Mouse (Mus musculus) olfactory bulb, adult 2 months (tissue): Measurements from ENCODE around the gene Psg23. TPM values are rescaled to one million over a fixed set of nuclear protein-coding genes. Genes with fewer than 3 reads are reported as not detected.
"Not testable (repeated sequence)": the region's sequence is repeated elsewhere in the genome, so short reads cannot be mapped to it uniquely, and the experiment has no call there.

Experiments
- H3K27ac ChIP-seq: fragments of 200-500 bp; 2 replicates; pipeline ENCODE4 v1.5.1; 2012; ENCODE audit warnings: low read depth, low read length; ENCODE audit not compliant: insufficient read depth
- H3K4me1 ChIP-seq: fragments of 200-500 bp; 2 replicates; pipeline ENCODE4 v1.6.1; 2012; ENCODE audit warnings: low read length; ENCODE audit not compliant: control insufficient read depth, insufficient read depth
- H3K4me3 ChIP-seq: fragments of 200-500 bp; 2 replicates; pipeline ENCODE4 v1.5.1; 2012; ENCODE audit warnings: mild to moderate bottlenecking, low read depth, low read length, moderate library complexity; ENCODE audit not compliant: insufficient read depth
- CTCF ChIP-seq: fragments of 200-500 bp; IDR thresholded peaks from 2 replicates; pipeline ENCODE4 v1.5.1; 2012; ENCODE audit warnings: low read depth, mild to moderate bottlenecking, low read length, moderate library complexity; ENCODE audit not compliant: insufficient read depth
- POLR2A ChIP-seq: fragments of 200-500 bp; IDR thresholded peaks from 2 replicates; pipeline ENCODE4 v1.6.1; 2012; ENCODE audit warnings: mild to moderate bottlenecking, low read depth, low read length, moderate library complexity; ENCODE audit not compliant: insufficient read depth
- WGBS: fragments of 180-500 bp; shearing (Covaris S2); methylation state at CpG from one replicate; pipeline ENCODE4 v1.1.7; 2018; 5-methylcytosine and 5-hydroxymethylcytosine counted together
- polyA plus RNA-seq: library from polyadenylated mRNA; stranded (reverse); fragments of >200 nt; gene quantifications from 2 replicates; pipeline ENCODE4 v1.2.4, GENCODE M21; 2012; ENCODE audit warnings: low replicate concordance; ENCODE audit not compliant: missing spikeins, insufficient read depth, insufficient read length

Gene Psg23
- polyA plus RNA-seq, result not detected in 2 replicates

GRCm38 (mm10) chr7:18616401-18616800, at the start of gene Psg23:
TSS of gene Psg23 (minus strand) at chr7:18616501.
- H3K4me3 ChIP-seq, result not testable (repeated sequence)
- WGBS, result 70% methylated on average over 2 of the region's 2 CpGs

DNA sequence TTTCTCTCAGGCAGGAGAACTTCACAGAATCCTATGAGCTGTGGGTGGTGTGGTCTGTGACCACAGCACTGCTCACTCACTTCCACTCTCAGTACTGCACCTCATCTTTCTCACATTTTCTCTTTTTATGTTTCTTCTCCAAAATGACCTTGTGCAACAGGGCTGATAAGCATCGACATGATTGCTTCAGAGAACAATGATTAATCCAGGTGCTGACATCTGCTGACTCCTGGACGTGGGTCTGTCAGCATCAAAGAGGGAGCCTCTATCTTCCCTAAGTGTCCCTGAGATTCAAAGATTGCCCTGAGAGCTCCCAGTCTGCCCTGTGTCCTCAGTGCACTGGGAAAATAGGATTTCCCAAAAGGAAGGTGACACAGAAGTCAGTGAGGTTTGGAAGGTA, 40.3 kb upstream of the Psg23 start, which contains the start of gene Psg21:
Gene Psg21, minus strand, starts transcription at position 101 of the 400 bp plus-strand sequence.
- not testable (repeated sequence) for H3K4me1 ChIP-seq, H3K27ac ChIP-seq, H3K4me3 ChIP-seq
- WGBS, result 64% methylated on average over 2 of the region's 2 CpGs

More at GRCm38 (mm10) chr7:18616401-18616800, at the start of gene Psg23:
- not testable (repeated sequence) for H3K4me1 ChIP-seq, H3K27ac ChIP-seq

DNA sequence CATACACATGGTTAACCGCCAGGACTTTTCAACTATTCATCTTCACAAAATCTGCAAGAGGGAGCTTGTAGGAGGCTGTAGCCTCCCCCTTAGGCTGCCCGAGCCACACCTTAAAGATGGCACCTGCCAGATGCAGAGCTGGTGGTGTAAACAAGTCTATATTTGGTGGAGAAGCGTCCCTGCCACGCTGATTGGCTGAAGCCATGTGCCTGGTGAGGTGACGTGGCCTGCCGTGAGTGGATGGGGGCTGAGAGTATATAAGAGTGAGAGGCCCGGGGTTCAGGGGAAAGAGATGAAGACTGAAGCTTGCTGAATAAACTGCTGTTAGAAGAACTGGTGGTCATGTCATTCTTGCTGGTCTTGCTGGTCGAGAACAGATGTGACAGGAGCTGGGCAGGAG, 10.6 kb upstream of the Psg23 start:
- H3K4me3 ChIP-seq, H3K4me1 ChIP-seq, H3K27ac ChIP-seq: not testable (repeated sequence)
- 76% methylated on average over 8 of the region's 8 CpGs for WGBS

GRCm38 (mm10) chr7:18567205-18567604, 49.1 kb downstream of the Psg23 start, which contains the start of gene Psg27:
TSS of gene Psg27 (minus strand) at chr7:18567305.
- Histone ChIP-seq H3K4me1 (no peaks in the 10 kb centered on the region), H3K27ac (no peak within 1 kb of the TSS), H3K4me3 (no peak within 1 kb of the TSS)
- WGBS, result 81% methylated on average over 3 of the region's 3 CpGs
- TF ChIP-seq POLR2A (no peak), CTCF (no peak)

GRCm38 (mm10) chr7:18559850-18560249, 56.5 kb downstream of the Psg23 start:
- TF ChIP-seq CTCF, result no peak
- no peak for TF ChIP-seq POLR2A
- H3K4me1 ChIP-seq, result no peaks in the 10 kb centered on the region
- H3K27ac ChIP-seq, result no peak overlapping the region
- H3K4me3 ChIP-seq, result no peak overlapping the region

Other genes with a start within 250 kb of the Psg23 start
- gene Psg28, start 184.5 kb downstream of the Psg23 start, polyA plus RNA-seq, result not detected in 2 replicates
- gene Psg26, start 132.3 kb downstream of the Psg23 start, polyA plus RNA-seq, result not detected in 2 replicates
- not detected in 2 replicates for gene Psg25, start 84.2 kb downstream of the Psg23 start, polyA plus RNA-seq
- gene Psg27, start 49.2 kb downstream of the Psg23 start, polyA plus RNA-seq, result not detected in 2 replicates
- not detected in 2 replicates for gene Psg21, start 40.2 kb upstream of the Psg23 start, polyA plus RNA-seq
- not detected in 2 replicates for gene Psg20, start 69.7 kb upstream of the Psg23 start, polyA plus RNA-seq
- gene Psg22, start 101.6 kb upstream of the Psg23 start, polyA plus RNA-seq, result not detected in 2 replicates
- not detected in 2 replicates for gene Psg19, start 182.0 kb upstream of the Psg23 start, polyA plus RNA-seq
- not detected in 2 replicates for gene Psg17, start 205.1 kb upstream of the Psg23 start, polyA plus RNA-seq
- not detected in 2 replicates for gene Mill2, start 223.5 kb upstream of the Psg23 start, polyA plus RNA-seq